In the genomic region with DNA sequence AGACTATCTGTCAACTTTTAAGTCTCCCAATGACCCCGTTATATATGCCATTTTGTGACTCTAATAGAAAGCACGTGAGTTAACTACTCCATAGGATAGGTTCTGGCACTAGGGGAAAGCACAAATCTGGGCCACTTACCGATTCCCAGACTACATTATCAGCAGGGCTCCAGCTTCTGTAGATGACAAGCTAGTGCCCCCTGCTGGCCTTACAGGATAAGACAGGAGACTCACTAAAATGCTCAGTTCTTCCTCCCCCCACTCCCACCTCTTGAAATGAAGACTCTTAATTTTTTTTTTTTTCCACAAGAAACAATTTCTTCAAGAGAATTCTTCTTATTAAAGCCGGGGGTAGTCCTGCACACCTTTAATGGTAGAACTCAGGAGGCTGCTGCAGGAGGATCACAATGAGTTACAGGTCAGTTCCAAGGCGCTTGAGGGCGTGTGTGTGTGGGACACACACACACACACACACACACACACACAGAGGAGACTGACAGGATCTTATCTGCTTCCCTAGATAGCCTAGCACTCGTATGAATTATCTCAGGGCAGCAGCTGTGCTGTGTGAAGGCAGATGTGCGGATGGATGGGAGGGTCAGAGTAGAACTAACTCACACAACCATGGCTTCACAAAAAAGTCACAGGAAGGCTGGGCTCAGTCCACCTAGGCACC, we compare ENCODE assay signal across 8 mouse cellular contexts. TPM values are rescaled to one million over a fixed set of nuclear protein-coding genes. Genes with fewer than 3 reads are reported as not detected.
DNase-seq lines count a peak whose midpoint lies in the region; ATAC-seq lines count a peak whose summit lies in the region.

No protein-coding gene starts in this region.

- no peaks in the 10 kb centered on the region for H3K27me3 ChIP-seq in heart, embryonic 10.5 days (ENCODE audit: insufficient read depth, poor library complexity, severe bottlenecking)
- H3K27me3 ChIP-seq in embryonic facial prominence, embryonic 10.5 days (replicated peaks; ENCODE audit: low read depth, poor library complexity, severe bottlenecking), result no peaks in the 10 kb centered on the region
- H3K27me3 ChIP-seq in heart, embryonic 12.5 days (replicated peaks), result no peaks in the 10 kb centered on the region

- peak; percentile 94 for DNase-seq in heart, adult 11 months
- DNase-seq in heart, embryonic 10.5 days (ENCODE audit: low spot score), result no peak
- peak; percentile 85 for DNase-seq in adrenal gland, postnatal 10 days
- peak; percentile 68 for DNase-seq in embryonic facial prominence, embryonic 10.5 days (ENCODE audit: low spot score)
- peak; percentile 67 for DNase-seq in layer of hippocampus, adult 9-10 months (ENCODE audit: low spot score)
- DNase-seq in lung, postnatal 14 days, result peak; percentile 82
- peak; percentile 82 for DNase-seq in right cerebral cortex, postnatal 14 days

- H3K9ac ChIP-seq in heart, embryonic 12.5 days, result no peak overlapping the region

- ATAC-seq in heart, embryonic 12.5 days (ENCODE audit: insufficient number of reproducible peaks, low FRiP score), result peak; percentile 85

- H3K4me1 ChIP-seq in heart, embryonic 10.5 days, result peaks cover 11% of the 10 kb centered on the region; the same call in 1 of the 2 replicates
- peaks cover 7% of the 10 kb centered on the region; the same call in 1 of the 2 replicates for H3K4me1 ChIP-seq in embryonic facial prominence, embryonic 10.5 days
- peaks cover 4% of the 10 kb centered on the region; the same call in 1 of the 2 replicates for H3K4me1 ChIP-seq in heart, embryonic 12.5 days (replicated peaks)

- H3K9me3 ChIP-seq in heart, embryonic 10.5 days, result peaks cover 12% of the 10 kb centered on the region; the same call in 1 of the 2 replicates
- H3K9me3 ChIP-seq in embryonic facial prominence, embryonic 10.5 days, result peaks cover 15% of the 10 kb centered on the region
- H3K9me3 ChIP-seq in heart, embryonic 12.5 days (replicated peaks), result peaks cover 13% of the 10 kb centered on the region

- no peak overlapping the region for H3K4me3 ChIP-seq in heart, embryonic 10.5 days
- H3K4me3 ChIP-seq in embryonic facial prominence, embryonic 10.5 days, result no peak overlapping the region
- no peak overlapping the region for H3K4me3 ChIP-seq in heart, embryonic 12.5 days

- WGBS in heart, embryonic 10.5 days, result 39% methylated on average over 8 of the region's 8 CpGs
- 52% methylated on average over 8 of the region's 8 CpGs for WGBS in embryonic facial prominence, embryonic 10.5 days
- 33% methylated on average over 8 of the region's 8 CpGs for WGBS in heart, embryonic 12.5 days

- no peak overlapping the region for H3K4me2 ChIP-seq in heart, embryonic 12.5 days

- H3K36me3 ChIP-seq in heart, embryonic 10.5 days, result peaks cover 26% of the 10 kb centered on the region
- peaks cover 28% of the 10 kb centered on the region for H3K36me3 ChIP-seq in embryonic facial prominence, embryonic 10.5 days (replicated peaks)
- H3K36me3 ChIP-seq in heart, embryonic 12.5 days, result peaks cover 16% of the 10 kb centered on the region

- no peak overlapping the region for H3K27ac ChIP-seq in heart, embryonic 10.5 days
- no peak overlapping the region for H3K27ac ChIP-seq in embryonic facial prominence, embryonic 10.5 days (replicated peaks)
- no peak overlapping the region for H3K27ac ChIP-seq in heart, embryonic 12.5 days (ENCODE audit: poor library complexity, severe bottlenecking)

RNA-seq across cellular contexts. Expression of gene Glrx5, which starts 7.1 kb away (rescaled TPM):
- 253 and 312 TPM in 2 replicates for polyA plus RNA-seq in heart, embryonic 10.5 days (2016; fragmentation: Nextera tagmentation; extraction: Ambion mirVana)
- total RNA-seq in adrenal gland, postnatal 10 days (2021), result 100 to 1,000 TPM; 158 to 160 TPM
- polyA plus RNA-seq in embryonic facial prominence, embryonic 10.5 days (2016; fragmentation: Nextera tagmentation; extraction: Ambion mirVana), result 218 and 234 TPM in 2 replicates
- polyA plus RNA-seq in heart, embryonic 12.5 days (2016; fragmentation: Nextera tagmentation; extraction: Ambion mirVana), result 203 and 206 TPM in 2 replicates

RNA-seq across cellular contexts. Expression of gene Syne3, which starts 15.8 kb away (rescaled TPM):
- 0.21 and 0.41 TPM in 2 replicates for polyA plus RNA-seq in heart, embryonic 10.5 days (2016; fragmentation: Nextera tagmentation; extraction: Ambion mirVana)
- total RNA-seq in adrenal gland, postnatal 10 days (2021), result 1 to 10 TPM; 9.1 to 9.5 TPM
- 0.24 and 0.26 TPM in 2 replicates for polyA plus RNA-seq in embryonic facial prominence, embryonic 10.5 days (2016; fragmentation: Nextera tagmentation; extraction: Ambion mirVana)
- 0.19 and 0.32 TPM in 2 replicates for polyA plus RNA-seq in heart, embryonic 12.5 days (2016; fragmentation: Nextera tagmentation; extraction: Ambion mirVana)
